ENCODE assay signal across 10 mouse cellular contexts in the genomic region with DNA sequence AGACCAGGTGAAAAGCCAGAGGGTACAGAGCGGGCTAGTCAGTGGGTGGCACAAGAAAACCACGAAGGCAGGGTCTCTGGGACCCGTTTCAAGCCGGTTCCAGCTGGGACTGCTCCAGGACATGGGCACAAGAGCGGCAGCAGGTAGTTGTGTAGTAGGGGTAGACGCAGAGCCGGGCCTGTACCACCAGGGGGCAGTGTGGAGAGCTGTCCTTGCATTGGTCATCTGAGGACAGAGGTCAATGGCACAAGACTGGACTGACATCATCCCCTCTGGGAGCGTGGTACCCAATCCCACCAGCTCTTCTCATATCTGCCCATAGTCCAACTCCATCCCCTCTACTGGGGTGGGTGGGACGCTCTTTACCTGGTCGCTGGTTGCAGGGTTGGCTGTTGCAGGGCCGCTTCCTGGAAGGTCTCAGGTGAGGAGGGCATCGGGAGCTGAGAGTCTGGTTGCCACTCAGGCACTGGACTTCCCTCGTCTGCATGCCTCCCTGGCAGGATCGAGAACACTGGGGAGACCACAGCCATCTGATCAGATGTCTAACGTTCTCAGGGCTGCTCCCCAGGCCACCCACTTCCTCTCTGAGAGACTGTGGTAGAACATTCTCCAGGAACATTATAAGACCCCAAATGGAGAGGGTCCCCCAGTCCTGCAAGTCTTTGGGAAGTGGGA. TPM values are rescaled to one million over a fixed set of nuclear protein-coding genes. Genes with fewer than 3 reads are reported as not detected.
A peak's percentile ranks its signal among the peaks of the same experiment; 100 is the strongest.
DNase-seq lines count a peak whose midpoint lies in the region; ATAC-seq and TF ChIP-seq lines count a peak whose summit lies in the region.
"Had no signal": no experiment of that assay in that cellular context is flagged by ENCODE, and none has a peak within 500 bp of the region (broad histone marks: within the 10 kb centered on the region; RNA-seq: fewer than 3 reads in every experiment).

No protein-coding gene starts in this region.

- no peak for ATAC-seq in G1E (ENCODE audit: extremely low read depth, insufficient number of reproducible peaks, low FRiP score, poor library complexity, severe bottlenecking)

- peak; percentile 84 for DNase-seq in 3T3-L1 (ENCODE audit: low read depth, low spot score)
- no peak for DNase-seq in G1E (ENCODE audit: low spot score)
- peak; percentile 76 to 85 for DNase-seq in cerebellum, postnatal 10 days
- DNase-seq in heart, adult 8-10 months (ENCODE audit: low spot score): peak; percentile 88
- peak; percentile 83 to 87 for DNase-seq in kidney, postnatal 4 days
- peak; percentile 91 for DNase-seq in lung, postnatal 14 days
- peak; percentile 57 for DNase-seq in spleen, adult 12 weeks (ENCODE audit: low spot score)
- no peak for DNase-seq in c-Kit-positive CD71-positive TER-119-positive erythroid progenitor cells, embryonic 14.5 days (ENCODE audit: low spot score)

- peaks cover 63% of the 10 kb centered on the region for H3K4me1 ChIP-seq in G1E (ENCODE audit: insufficient read depth, low read depth, low read length)

- peak; percentile 100 for TF ChIP-seq CTCF in G1E (IDR thresholded peaks at IDR 0.05; ENCODE audit: low read depth, low read length)

- H3K4me3 ChIP-seq in G1E (ENCODE audit: low read depth, low read length): no peak overlapping the region
- H3K4me3 ChIP-seq: erythroblast, embryonic 14.5 days; neural tube, embryonic 13.5 days had no signal

- peaks cover 82% of the 10 kb centered on the region for H3K36me3 ChIP-seq in G1E (replicated peaks)

- no peaks in the 10 kb centered on the region for H3K9me3 ChIP-seq in G1E (replicated peaks)
- H3K9me3 ChIP-seq: neural tube, embryonic 13.5 days had no signal

- H3K27me3 ChIP-seq in G1E (ENCODE audit: insufficient read depth, low read length): no peaks in the 10 kb centered on the region
- H3K27me3 ChIP-seq: neural tube, embryonic 13.5 days had no signal

RNA-seq across cellular contexts. Expression of a gene that starts 10.8 kb away (rescaled TPM):
- total RNA-seq in G1E (2014; fragmentation: Nextera tagmentation): not detected in 2 replicates
- 0.06 and 0.11 TPM in 2 replicates for total RNA-seq in G1E (2017)
- 0.01 TPM in 1 of 2 replicates, not detected in the other for polyA plus RNA-seq in G1E (2012)
- total RNA-seq in heart, adult 8-10 months (2022): 10 to 100 TPM; 35.5 to 60.3 (median 45.4) TPM

RNA-seq across cellular contexts. Expression of a gene that starts 18.3 kb away (rescaled TPM):
- total RNA-seq in G1E (2014; fragmentation: Nextera tagmentation): 296 and 335 TPM in 2 replicates
- total RNA-seq in G1E (2017): 263 and 280 TPM in 2 replicates
- polyA plus RNA-seq in G1E (2012): 264 and 420 TPM in 2 replicates
- 100 to 1,000 TPM; 123 to 159 (median 134) TPM for total RNA-seq in heart, adult 8-10 months (2022)

RNA-seq across cellular contexts. Expression of a gene that starts 52.1 kb away (rescaled TPM):
- total RNA-seq in G1E (2014; fragmentation: Nextera tagmentation) (99.9 and 104 TPM in 2 replicates), G1E (2017) (109 and 133 TPM in 2 replicates)
- polyA plus RNA-seq in G1E (2012): 19.2 and 20.4 TPM in 2 replicates
- total RNA-seq in heart, adult 8-10 months (2022): 10 to 100 TPM; 77.2 to 84.9 (median 80.6) TPM

Comparison
In these comparisons a context has a peak if more than half of its experiments do, and no peak if none do; other contexts are left out.
1. DNase-seq: peak in 3T3-L1 (single experiment), cerebellum, postnatal 10 days (2 of 2), heart, adult 8-10 months (single experiment), kidney, postnatal 4 days (2 of 2), lung, postnatal 14 days (single experiment) and spleen, adult 12 weeks (single experiment); none in G1E (single experiment) and c-Kit-positive CD71-positive TER-119-positive erythroid progenitor cells, embryonic 14.5 days (single experiment).
2. RNA of a gene that starts 10.8 kb away (total RNA-seq): 35.5 to 60.3 TPM in heart, adult 8-10 months; 0.06 to 0.11 TPM in G1E; every median in the first group is over 10 times any median in the second.